Mouse (Mus musculus) T-cell, adult 2 months (primary cell): ENCODE measurements around the gene Phb.

ENCODE experiments used
- DNase-seq: peaks from one replicate; pipeline ENCODE4 v3.0.0; 2022; ENCODE audit warnings: low spot score

Phb gene

GRCm38 (mm10) chr11:95712563-95713224 is 45.9 kb downstream of the Phb start, which contains the start of gene Zfp652:
TSS of gene Zfp652 (plus strand) at chr11:95712673.
- peak; percentile 95 for DNase-seq

- peak; percentile 67 for DNase-seq
These were observed 46.6 kb downstream of the Phb start for GRCm38 (mm10) chr11:95713225-95713810.

- peak; percentile 77 for DNase-seq
These were observed 47.1 kb downstream of the Phb start for GRCm38 (mm10) chr11:95713811-95714241.

- DNase-seq = peak; percentile 60
These were observed 47.7 kb downstream of the Phb start for GRCm38 (mm10) chr11:95714411-95714810.

GRCm38 (mm10) chr11:95716136-95716535 is 49.4 kb downstream of the Phb start:
- DNase-seq = no peak

GRCm38 (mm10) chr11:95719356-95719755 is 52.6 kb downstream of the Phb start:
- DNase-seq = no peak

- no peak for DNase-seq
These were observed 56.5 kb downstream of the Phb start, which contains the start of gene B130006D01Rik for GRCm38 (mm10) chr11:95723287-95723686. TSS of gene B130006D01Rik (plus strand) at chr11:95723587.

GRCm38 (mm10) chr11:95724466-95724865 is 57.7 kb downstream of the Phb start:
- no peak for DNase-seq

- DNase-seq = no peak
These were observed 59.4 kb downstream of the Phb start for GRCm38 (mm10) chr11:95726156-95726555.

GRCm38 (mm10) chr11:95727947-95728346 is 61.2 kb downstream of the Phb start:
- DNase-seq = no peak

GRCm38 (mm10) chr11:95728916-95729907 is 62.5 kb downstream of the Phb start:
- DNase-seq = peak; percentile 12
